Mouse (Mus musculus) neural tube, embryonic 15.5 days (tissue): ENCODE measurements around the gene Ghitm. TPM values are rescaled to one million over a fixed set of nuclear protein-coding genes. Genes with fewer than 3 reads are reported as not detected.
"Not testable (repeated sequence)": the region's sequence is repeated elsewhere in the genome, so short reads cannot be mapped to it uniquely, and the experiment has no call there.

Source experiments
- ATAC-seq: fragments of 200-750 bp; cut with Nextera tagmentation; 2 replicates; pipeline ENCODE4 v1.8.0; 2017; ENCODE audit warnings: mild to moderate bottlenecking, moderate TSS enrichment, moderate library complexity; ENCODE audit not compliant: low FRiP score
- H3K27ac ChIP-seq: fragments of 300-500 bp; sonication (generic); replicated peaks from 2 replicates; pipeline ENCODE4 v1.5.1; 2015; ENCODE audit warnings: mild to moderate bottlenecking, inconsistent platforms
- H3K27me3 ChIP-seq: fragments of 300-500 bp; sonication (generic); replicated peaks from 2 replicates; pipeline ENCODE4 v1.6.1; 2015; ENCODE audit warnings: inconsistent platforms
- H3K36me3 ChIP-seq: fragments of 300-500 bp; sonication (generic); 2 replicates; pipeline ENCODE4 v1.6.1; 2015; ENCODE audit warnings: inconsistent platforms
- H3K4me1 ChIP-seq: fragments of 300-500 bp; sonication (generic); 2 replicates; pipeline ENCODE4 v1.6.1; 2015; ENCODE audit warnings: inconsistent platforms
- H3K4me2 ChIP-seq: fragments of 300-500 bp; sonication (generic); 2 replicates; pipeline ENCODE4 v1.6.1; 2015; ENCODE audit warnings: inconsistent platforms, mild to moderate bottlenecking, moderate library complexity
- H3K4me3 ChIP-seq: fragments of 300-500 bp; sonication (generic); replicated peaks from 2 replicates; pipeline ENCODE4 v1.5.1; 2015; ENCODE audit warnings: mild to moderate bottlenecking, inconsistent platforms
- H3K9ac ChIP-seq: fragments of 300-500 bp; sonication (generic); replicated peaks from 2 replicates; pipeline ENCODE4 v1.6.1; 2015; ENCODE audit warnings: mild to moderate bottlenecking, inconsistent platforms
- H3K9me3 ChIP-seq: fragments of 300-500 bp; sonication (generic); replicated peaks from 2 replicates; pipeline ENCODE4 v1.6.1; 2016; ENCODE audit warnings: inconsistent platforms
- WGBS: fragments of 180-500 bp; shearing (Covaris S2); methylation state at CpG from one replicate; pipeline ENCODE4 v1.1.7; 2015; ENCODE audit warnings: mixed read lengths; 5-methylcytosine and 5-hydroxymethylcytosine counted together
- polyA plus RNA-seq: library from polyadenylated mRNA; unstranded; fragments of >200 nt; fragmentation: Nextera tagmentation; extraction: Ambion mirVana; gene quantifications from 2 replicates; pipeline ENCODE4 v1.2.1, GENCODE M21; 2015

Ghitm gene
- polyA plus RNA-seq, result 225 and 241 TPM in 2 replicates

DNA sequence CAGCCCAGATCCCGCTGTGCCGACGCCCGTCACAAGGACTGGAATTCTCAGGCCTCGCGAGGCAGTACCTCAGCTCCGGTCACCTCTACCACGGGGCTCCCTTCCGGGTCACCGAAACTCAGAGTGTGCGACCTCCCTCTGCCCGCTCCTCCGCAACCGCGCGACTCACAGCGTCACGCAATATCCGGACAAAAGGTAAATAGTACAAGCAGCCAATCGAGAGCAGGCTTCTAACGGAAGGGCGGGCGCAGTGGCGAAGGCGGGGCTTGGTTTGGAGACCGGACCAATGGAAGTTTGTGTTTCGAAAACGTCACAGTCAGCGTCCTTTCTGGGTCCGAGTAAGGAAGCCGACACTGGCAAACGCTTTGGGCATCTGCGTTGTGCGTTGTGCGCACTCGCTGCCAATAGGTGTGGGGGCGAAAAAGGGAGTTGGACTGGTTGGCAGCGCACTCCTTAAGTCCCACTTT, at the start of gene Ghitm:
Gene Ghitm (minus strand): TSS at position 146 of the 467 bp plus-strand sequence.
- Histone ChIP-seq H3K4me1 (peaks cover 13% of the 10 kb centered on the region), H3K27me3 (no peaks in the 10 kb centered on the region), H3K4me2 (peak within 1 kb of the TSS; percentile 68), H3K36me3 (peaks cover 21% of the 10 kb centered on the region), H3K9me3 (no peaks in the 10 kb centered on the region), H3K27ac (peak within 1 kb of the TSS; percentile 87), H3K4me3 (peak within 1 kb of the TSS; percentile 89), H3K9ac (peak within 1 kb of the TSS; percentile 82)
- peak; percentile 100 for ATAC-seq
- WGBS, result under 1% methylated on average over 38 of the region's 38 CpGs

DNA sequence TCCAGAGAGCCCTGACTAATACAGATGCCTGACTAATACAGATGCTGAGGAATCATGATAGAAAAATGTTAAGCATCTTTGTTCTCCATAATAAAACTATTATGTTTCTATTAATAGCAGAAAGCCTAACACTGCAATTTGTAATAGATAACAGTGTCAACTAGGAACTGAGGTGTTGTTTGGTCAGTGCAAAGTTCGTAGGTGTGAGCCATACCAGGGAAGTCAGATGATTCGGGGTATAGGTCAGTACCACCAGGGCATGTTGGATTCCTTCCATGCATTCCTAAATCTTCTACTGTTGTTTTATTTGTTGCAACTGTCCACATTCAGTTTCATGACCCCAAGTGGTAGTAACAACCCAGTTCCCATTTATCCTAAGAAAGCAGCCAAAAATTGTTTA, 49.8 kb upstream of the Ghitm start:
- 93% methylated on average over 2 of the region's 2 CpGs for WGBS
- Histone ChIP-seq H3K36me3 (no peaks in the 10 kb centered on the region), H3K9me3 (no peaks in the 10 kb centered on the region), H3K4me1 (no peaks in the 10 kb centered on the region), H3K27ac (no peak overlapping the region), H3K27me3 (no peaks in the 10 kb centered on the region), H3K4me2 (no peak overlapping the region), H3K9ac (no peak overlapping the region), H3K4me3 (no peak overlapping the region)
- ATAC-seq, result no peak

DNA sequence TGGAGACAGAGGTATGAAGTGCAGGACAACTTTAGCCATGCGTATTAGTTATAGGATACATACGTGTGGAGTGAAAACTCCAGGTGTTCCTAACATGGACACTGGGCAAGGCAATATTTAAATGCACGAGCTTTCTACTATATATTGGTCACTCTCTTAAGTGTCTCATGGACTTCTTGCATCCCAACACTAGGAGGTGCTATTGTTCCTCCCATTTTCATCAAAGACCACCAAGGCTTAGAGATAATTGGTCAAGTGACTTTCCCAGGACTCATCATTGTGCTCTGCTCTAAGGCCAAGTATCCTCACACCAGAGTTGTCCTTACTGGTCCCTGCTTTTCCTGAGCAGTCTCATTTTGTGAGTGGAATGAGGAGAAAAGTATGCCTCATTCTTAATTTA, 39.4 kb upstream of the Ghitm start:
- H3K4me3 ChIP-seq, result no peak overlapping the region
- no peak overlapping the region for H3K9ac ChIP-seq

DNA sequence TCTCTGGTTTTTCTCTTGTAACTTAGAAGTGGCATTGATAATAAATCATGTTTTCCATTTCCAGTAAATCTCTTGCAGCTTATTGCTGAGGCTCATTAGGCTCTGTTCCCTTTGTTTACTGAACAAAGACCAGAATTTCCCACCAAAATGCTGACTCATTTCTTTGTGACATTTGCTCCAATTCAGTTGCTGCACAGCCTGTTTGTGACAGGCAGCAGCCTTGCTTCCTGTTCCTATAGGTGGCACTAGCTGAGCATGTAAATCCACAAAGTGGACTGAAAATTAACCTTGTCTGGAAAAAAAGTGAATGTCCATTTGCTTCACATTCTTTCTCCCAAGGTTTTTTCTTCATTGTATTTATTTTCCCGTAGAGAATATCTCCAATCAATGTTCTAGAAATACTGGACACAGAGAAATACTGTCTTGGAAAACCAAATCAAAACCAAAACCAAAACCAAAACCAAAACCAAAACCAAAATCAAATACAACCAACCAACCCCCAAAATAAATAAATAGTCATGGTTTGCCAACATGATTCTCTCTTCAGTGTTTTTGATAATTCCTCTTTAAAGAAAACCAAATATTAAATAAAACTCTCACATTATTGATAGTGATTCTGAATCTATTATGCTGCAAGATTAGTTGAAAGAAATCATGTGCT, 30.3 kb upstream of the Ghitm start:
- H3K4me3 ChIP-seq, result no peak overlapping the region
- ATAC-seq, result no peak
- H3K27me3 ChIP-seq, result no peaks in the 10 kb centered on the region
- no peaks in the 10 kb centered on the region for H3K9me3 ChIP-seq
- no peaks in the 10 kb centered on the region for H3K4me1 ChIP-seq
- no peak overlapping the region for H3K27ac ChIP-seq
- no peaks in the 10 kb centered on the region for H3K36me3 ChIP-seq
- H3K9ac ChIP-seq, result no peak overlapping the region
- WGBS, result 79% methylated on average over 1 of the region's 1 CpGs
- no peak overlapping the region for H3K4me2 ChIP-seq

More for the DNA sequence above, 39.4 kb upstream of the Ghitm start:
- H3K36me3 ChIP-seq, result no peaks in the 10 kb centered on the region
- H3K27me3 ChIP-seq, result no peaks in the 10 kb centered on the region
- H3K4me2 ChIP-seq, result no peak overlapping the region
- WGBS, result 73% methylated on average over 3 of the region's 3 CpGs
- H3K4me1 ChIP-seq, result no peaks in the 10 kb centered on the region
- H3K27ac ChIP-seq, result no peak overlapping the region
- no peaks in the 10 kb centered on the region for H3K9me3 ChIP-seq
- no peak for ATAC-seq

DNA sequence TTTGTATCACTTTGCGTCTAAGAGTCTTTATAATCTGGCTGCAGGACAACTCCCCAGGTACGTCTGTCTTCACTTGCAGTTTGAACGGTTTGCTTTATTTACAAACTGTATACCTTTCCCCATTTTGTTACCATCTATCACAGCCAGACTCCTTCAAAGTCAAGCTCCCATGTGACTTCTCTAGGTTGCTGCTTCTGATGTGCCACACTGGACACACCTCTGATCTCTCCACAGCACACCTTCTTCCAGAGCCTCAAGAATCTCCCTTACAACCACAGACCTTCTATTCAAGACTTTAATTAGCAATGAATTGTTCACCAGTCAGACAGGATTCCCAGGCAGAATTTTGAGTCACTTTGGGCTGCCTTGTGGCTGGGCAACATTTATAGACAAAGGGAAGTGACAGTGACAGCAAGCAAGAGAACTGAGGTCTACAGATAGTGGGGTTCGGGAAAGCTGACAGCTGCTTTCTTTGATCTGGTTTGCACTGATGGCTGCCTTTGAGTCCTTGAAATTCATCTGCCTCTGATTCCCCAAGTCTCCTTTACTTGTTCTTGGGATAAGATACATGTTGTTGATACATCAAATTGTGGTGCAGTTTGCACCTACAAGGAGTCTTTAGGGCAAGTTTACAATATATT, 29.4 kb upstream of the Ghitm start:
- Histone ChIP-seq H3K27me3 (no peaks in the 10 kb centered on the region), H3K36me3 (no peaks in the 10 kb centered on the region), H3K9ac (no peak overlapping the region), H3K4me1 (no peaks in the 10 kb centered on the region), H3K4me3 (no peak overlapping the region), H3K4me2 (no peak overlapping the region), H3K27ac (no peak overlapping the region), H3K9me3 (no peaks in the 10 kb centered on the region)
- 84% methylated on average over 4 of the region's 4 CpGs for WGBS
- ATAC-seq, result no peak

DNA sequence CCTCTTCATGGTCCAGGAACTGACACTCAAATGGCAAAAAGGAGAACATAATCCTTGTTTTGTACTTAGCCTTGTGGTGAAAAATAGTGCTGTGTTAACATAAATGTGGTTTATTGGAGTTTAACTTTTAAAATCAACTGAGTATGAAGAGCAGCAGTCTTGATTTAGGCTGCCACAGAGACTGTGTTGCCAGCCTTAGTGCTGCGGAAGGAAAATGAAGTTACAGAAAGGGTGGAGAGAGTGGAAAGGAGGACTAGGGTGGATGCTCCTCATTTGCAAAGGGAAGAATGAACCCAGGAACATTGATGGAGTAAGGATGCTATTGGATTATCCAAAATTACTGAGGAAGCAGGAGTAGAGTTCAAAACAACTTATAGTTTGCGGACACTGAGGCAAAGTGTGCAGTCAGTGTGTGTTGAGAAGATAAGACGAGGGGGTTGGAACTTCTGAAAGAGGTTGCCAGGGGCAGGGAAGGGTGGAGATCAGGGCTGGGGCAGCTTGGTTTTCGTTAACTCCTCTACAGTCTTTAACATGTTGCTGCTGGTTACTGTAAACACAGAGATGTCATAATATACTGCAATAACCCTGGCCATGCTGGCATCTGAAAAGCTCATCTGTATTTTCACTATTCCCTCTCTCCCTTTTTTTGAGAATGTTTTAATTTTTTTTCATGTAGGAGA, 28.3 kb upstream of the Ghitm start:
- ATAC-seq, result no peak
- no peak overlapping the region for H3K4me2 ChIP-seq
- no peak overlapping the region for H3K9ac ChIP-seq
- H3K4me1 ChIP-seq, result no peaks in the 10 kb centered on the region
- no peak overlapping the region for H3K4me3 ChIP-seq
- H3K9me3 ChIP-seq, result no peaks in the 10 kb centered on the region
- H3K27me3 ChIP-seq, result no peaks in the 10 kb centered on the region
- H3K36me3 ChIP-seq, result no peaks in the 10 kb centered on the region
- 84% methylated on average over 4 of the region's 4 CpGs for WGBS
- H3K27ac ChIP-seq, result no peak overlapping the region

DNA sequence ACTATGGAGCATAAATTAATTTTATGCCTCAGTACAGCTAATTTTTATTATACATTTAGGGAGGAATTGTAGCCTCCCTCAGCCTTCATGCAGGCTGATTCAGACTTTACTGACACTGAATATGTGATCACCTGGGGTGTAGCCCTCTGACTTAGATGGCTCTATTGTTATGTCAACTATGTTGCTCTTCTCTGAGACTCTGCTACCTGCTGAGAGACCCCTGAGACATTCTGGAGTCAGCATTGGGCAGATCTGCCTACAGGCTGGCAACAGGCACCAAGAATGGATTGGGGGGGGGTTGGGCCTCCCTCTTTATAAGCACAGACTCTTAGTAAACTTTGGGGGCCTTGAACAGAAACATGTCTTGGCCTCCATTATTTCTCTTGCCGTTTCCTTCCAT, 19.3 kb upstream of the Ghitm start:
- Histone ChIP-seq H3K27ac (no peak overlapping the region), H3K27me3 (no peaks in the 10 kb centered on the region), H3K9me3 (no peaks in the 10 kb centered on the region; the same call in 1 of the 2 replicates), H3K4me1 (no peaks in the 10 kb centered on the region), H3K4me3 (no peak overlapping the region), H3K4me2 (no peak overlapping the region), H3K36me3 (no peaks in the 10 kb centered on the region), H3K9ac (no peak overlapping the region)
- 95% methylated on average over 1 of the region's 1 CpGs for WGBS
- no peak for ATAC-seq

DNA sequence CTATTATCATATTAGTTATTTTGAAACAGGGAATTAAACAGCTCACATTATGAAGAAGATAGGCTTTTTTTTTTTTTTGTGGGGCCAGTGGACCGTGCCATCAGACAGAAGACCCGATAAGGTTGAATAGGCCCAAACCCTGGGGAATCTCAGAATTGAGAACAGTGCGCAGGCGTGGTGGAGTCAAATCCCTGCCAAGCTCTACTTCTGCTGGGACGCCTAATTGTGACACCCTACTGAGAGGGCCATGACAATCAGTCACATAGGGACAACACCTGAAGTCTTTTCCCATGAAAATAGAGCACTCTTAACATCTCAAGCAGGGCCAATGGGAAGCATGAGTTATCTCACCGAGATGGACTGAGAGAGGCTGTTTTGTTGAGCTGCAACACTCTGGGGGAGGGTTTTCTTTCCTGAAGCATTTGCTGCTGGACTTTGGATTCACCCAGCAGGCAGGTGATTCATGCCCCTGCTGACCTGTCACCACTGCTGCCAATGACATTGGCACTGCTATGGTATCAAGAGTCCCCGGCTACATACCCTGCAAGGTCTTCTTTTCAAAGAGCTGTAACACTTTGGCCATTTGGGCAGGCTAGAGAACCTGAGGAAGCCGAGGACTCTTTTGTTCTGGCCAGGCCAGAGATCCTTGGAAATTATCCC, 4.1 kb upstream of the Ghitm start:
- Histone ChIP-seq H3K9me3 (no peaks in the 10 kb centered on the region), H3K4me2 (no peak overlapping the region), H3K36me3 (no peaks in the 10 kb centered on the region), H3K9ac (no peak overlapping the region), H3K4me3 (no peak overlapping the region), H3K27ac (no peak overlapping the region), H3K27me3 (no peaks in the 10 kb centered on the region), H3K4me1 (peaks cover 3% of the 10 kb centered on the region)
- 54% methylated on average over 8 of the region's 8 CpGs for WGBS
- no peak for ATAC-seq

DNA sequence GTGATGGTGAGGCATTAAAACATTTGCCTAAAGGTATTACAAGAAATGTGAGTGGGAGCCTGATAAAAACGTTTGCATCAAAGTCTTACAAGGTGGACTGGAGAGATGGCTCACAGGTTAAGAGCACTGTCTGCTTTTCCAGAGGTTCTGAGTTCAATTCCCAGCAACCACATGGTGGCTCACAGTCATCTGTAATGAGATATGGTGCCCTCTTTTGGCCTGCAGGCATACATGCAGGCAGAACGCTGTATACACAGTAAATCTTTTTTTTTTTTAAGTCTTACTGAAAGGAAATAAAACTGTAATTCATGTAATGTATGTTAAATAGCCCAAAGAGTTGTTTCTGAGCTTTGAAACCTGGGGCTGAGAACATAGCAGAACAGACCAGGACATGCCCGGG, 2.5 kb upstream of the Ghitm start:
- not testable (repeated sequence) for H3K36me3 ChIP-seq, H3K9ac ChIP-seq, H3K9me3 ChIP-seq, H3K4me2 ChIP-seq, H3K27me3 ChIP-seq, H3K4me3 ChIP-seq, H3K27ac ChIP-seq, ATAC-seq
- WGBS, result 88% methylated on average over 3 of the region's 3 CpGs
- H3K4me1 ChIP-seq, result peaks cover 13% of the 10 kb centered on the region

DNA sequence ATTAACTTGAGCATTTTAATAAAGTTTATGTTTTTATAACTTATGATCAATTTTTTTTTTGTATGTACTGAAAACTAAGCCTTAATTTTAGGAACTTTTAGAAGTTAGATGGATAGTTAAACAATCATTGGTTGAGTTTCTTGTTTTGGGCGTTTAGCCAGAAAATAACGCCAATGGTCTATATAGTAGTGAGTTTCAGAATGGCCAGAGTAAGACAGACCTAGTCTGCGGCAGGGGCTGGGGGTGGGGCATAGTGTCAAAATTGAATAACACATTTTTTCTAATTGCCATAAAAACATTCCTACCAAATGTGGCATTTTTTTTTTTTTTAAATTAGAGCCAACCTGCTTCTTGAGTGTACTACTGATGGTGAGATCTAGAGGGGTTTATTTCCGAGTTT, 1.0 kb upstream of the Ghitm start:
- Histone ChIP-seq H3K4me2 (no peak overlapping the region), H3K36me3 (peaks cover 12% of the 10 kb centered on the region)
- 84% methylated on average over 4 of the region's 4 CpGs for WGBS

DNA sequence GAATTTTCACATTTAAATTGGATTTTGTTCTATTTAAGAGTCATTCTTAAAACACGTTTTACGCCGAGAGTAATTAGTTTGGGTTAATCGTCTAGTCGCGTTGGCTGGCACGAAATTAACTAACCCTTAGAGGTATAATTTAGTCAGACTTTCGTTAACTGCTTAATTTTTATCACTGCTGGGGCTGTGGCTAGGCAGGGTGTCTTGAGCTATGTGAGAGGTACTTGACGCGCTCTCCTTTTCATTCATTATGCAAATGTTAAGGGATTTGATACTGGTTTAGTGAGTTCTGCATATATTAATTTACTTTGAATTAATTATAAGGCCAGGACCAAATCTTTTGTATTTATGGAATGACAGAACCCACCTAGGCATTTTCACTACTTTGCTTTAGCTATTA, 599 bp upstream of the Ghitm start:
- ATAC-seq, result peak; percentile 49
- Histone ChIP-seq H3K9me3 (no peaks in the 10 kb centered on the region), H3K9ac (peak overlapping the region; percentile 54), H3K4me3 (peak overlapping the region; percentile 89), H3K27me3 (no peaks in the 10 kb centered on the region), H3K4me2 (peak overlapping the region; percentile 67), H3K27ac (peak overlapping the region; percentile 76), H3K4me1 (peaks cover 13% of the 10 kb centered on the region), H3K36me3 (peaks cover 16% of the 10 kb centered on the region)
- WGBS, result 1% methylated on average over 10 of the region's 10 CpGs

More for the DNA sequence above, 1.0 kb upstream of the Ghitm start:
- no peaks in the 10 kb centered on the region for H3K9me3 ChIP-seq
- H3K4me1 ChIP-seq, result peaks cover 13% of the 10 kb centered on the region
- H3K27me3 ChIP-seq, result no peaks in the 10 kb centered on the region
- H3K9ac ChIP-seq, result no peak overlapping the region
- no peak overlapping the region for H3K27ac ChIP-seq
- H3K4me3 ChIP-seq, result no peak overlapping the region
- no peak for ATAC-seq
